Mouse (Mus musculus) heart, embryonic 16.5 days (tissue): ENCODE measurements around the gene Klhl29. TPM values are rescaled to one million over a fixed set of nuclear protein-coding genes. Genes with fewer than 3 reads are reported as not detected.

ENCODE experiments used
- ATAC-seq: fragments of 200-750 bp; cut with Nextera tagmentation; replicated peaks from 2 replicates; pipeline ENCODE4 v1.8.0; 2017; ENCODE audit warnings: moderate number of reproducible peaks; ENCODE audit not compliant: insufficient read depth, low FRiP score; ENCODE audit errors: extremely low read depth
- H3K27ac ChIP-seq: fragments of 300-500 bp; sonication (generic); 2 replicates; pipeline ENCODE4 v1.5.1; 2014; ENCODE audit warnings: mild to moderate bottlenecking, low read length, control low read depth, moderate library complexity
- H3K27me3 ChIP-seq: fragments of 300-500 bp; sonication (generic); 2 replicates; pipeline ENCODE4 v1.6.1; 2014; ENCODE audit warnings: low read length, mixed read lengths; ENCODE audit not compliant: control insufficient read depth, insufficient read depth
- H3K36me3 ChIP-seq: fragments of 300-500 bp; sonication (generic); 2 replicates; pipeline ENCODE4 v1.6.1; 2014; ENCODE audit not compliant: control insufficient read depth, insufficient read depth
- H3K4me1 ChIP-seq: fragments of 300-500 bp; sonication (generic); 2 replicates; pipeline ENCODE4 v1.6.1; 2014; ENCODE audit warnings: low read length, mixed read lengths; ENCODE audit not compliant: control insufficient read depth, insufficient read depth
- H3K4me2 ChIP-seq: fragments of 300-500 bp; sonication (generic); 2 replicates; pipeline ENCODE4 v1.6.1; 2014; ENCODE audit warnings: low read depth, mild to moderate bottlenecking, control low read depth, low read length
- H3K4me3 ChIP-seq: fragments of 300-500 bp; sonication (generic); 2 replicates; pipeline ENCODE4 v1.5.1; 2014; ENCODE audit warnings: mild to moderate bottlenecking, control low read depth, low read length
- H3K9ac ChIP-seq: fragments of 300-500 bp; sonication (generic); 2 replicates; pipeline ENCODE4 v1.6.1; 2014; ENCODE audit warnings: low read length, control low read depth
- H3K9me3 ChIP-seq: fragments of 300-500 bp; sonication (generic); replicated peaks from 2 replicates; pipeline ENCODE4 v1.6.1; 2016; ENCODE audit warnings: low read length; ENCODE audit not compliant: control insufficient read depth
- WGBS: fragments of 180-500 bp; shearing (Covaris S2); extraction: QIAGEN DNeasy Blood & Tissue Kit; methylation state at CpG from one replicate; pipeline ENCODE4 v1.1.7; 2014; 5-methylcytosine and 5-hydroxymethylcytosine counted together
- polyA plus RNA-seq: library from polyadenylated mRNA; unstranded; fragments of >200 nt; fragmentation: Nextera tagmentation; extraction: Ambion mirVana; gene quantifications from 2 replicates; pipeline ENCODE4 v1.2.1, GENCODE M21; 2015

Gene Klhl29
- polyA plus RNA-seq, 1 experiment from 2014 or later = 0.25 TPM

DNA sequence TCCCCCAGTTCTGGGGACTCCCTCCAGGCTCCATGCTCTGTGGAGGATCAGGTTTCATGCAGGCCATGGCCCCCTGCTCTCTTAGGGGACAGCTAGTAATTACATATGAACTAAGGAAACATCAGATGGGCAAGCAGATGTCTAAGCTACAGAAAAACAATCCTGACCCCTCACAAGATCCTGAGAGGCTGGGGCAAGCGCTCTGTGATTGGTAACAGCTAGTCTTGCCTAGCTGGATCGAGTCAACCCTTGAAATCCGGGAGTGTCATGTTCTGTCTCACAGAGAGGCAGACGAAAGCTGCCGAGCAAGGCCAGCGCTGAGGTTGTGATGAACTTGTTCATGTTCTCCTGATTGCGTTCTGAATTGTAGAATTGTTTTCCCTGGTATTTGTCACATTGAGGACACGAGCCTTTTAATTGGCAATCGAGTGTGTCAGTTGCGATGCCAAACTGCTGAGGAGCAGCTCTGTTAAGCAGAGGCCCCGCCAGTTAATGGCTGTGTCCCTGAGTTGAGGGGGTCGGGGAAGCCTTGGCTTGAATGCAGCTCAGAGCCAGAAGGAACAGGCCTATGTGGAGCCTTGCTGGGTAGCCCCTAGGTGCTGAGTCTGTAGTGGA, 56.0 kb downstream of the Klhl29 start:
- 30% methylated on average over 12 of the region's 12 CpGs for WGBS
- no peaks in the 10 kb centered on the region for H3K27me3 ChIP-seq
- ATAC-seq = no peak
- no peak overlapping the region for H3K9ac ChIP-seq
- no peaks in the 10 kb centered on the region for H3K4me1 ChIP-seq
- no peaks in the 10 kb centered on the region for H3K36me3 ChIP-seq
- no peaks in the 10 kb centered on the region for H3K9me3 ChIP-seq
- no peak overlapping the region for H3K27ac ChIP-seq
- H3K4me2 ChIP-seq = no peak overlapping the region
- H3K4me3 ChIP-seq = no peak overlapping the region

DNA sequence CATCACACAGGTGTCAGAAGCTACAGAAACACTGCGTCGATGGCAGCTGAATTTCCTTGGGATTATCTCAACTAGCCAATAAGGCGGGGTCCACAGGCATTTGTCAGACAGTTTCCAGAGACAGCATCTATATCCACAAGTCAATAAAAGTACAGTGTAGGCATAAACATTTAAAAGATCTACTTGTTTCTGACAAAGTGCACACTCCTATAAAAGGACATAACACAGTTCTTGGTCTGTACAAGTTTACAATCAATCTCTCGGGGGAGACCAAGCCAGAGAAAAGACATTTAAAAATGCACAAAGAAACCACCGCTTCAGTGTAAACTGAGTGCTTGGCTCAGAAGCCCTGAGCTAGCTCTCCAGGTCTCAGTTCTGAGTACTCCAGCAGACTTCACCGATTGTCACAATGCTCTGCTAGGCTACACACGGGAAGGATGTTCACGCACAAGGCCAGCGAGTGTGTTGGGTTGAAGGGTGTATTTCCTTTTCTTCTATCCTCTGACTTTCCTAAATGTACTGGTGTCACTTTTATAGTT, 59.4 kb downstream of the Klhl29 start:
- H3K9me3 ChIP-seq = no peaks in the 10 kb centered on the region
- no peaks in the 10 kb centered on the region for H3K4me1 ChIP-seq
- no peak overlapping the region for H3K4me3 ChIP-seq
- ATAC-seq = no peak
- H3K4me2 ChIP-seq = no peak overlapping the region
- no peak overlapping the region for H3K27ac ChIP-seq
- no peaks in the 10 kb centered on the region for H3K27me3 ChIP-seq
- 77% methylated on average over 9 of the region's 9 CpGs for WGBS
- H3K36me3 ChIP-seq = no peaks in the 10 kb centered on the region
- no peak overlapping the region for H3K9ac ChIP-seq

DNA sequence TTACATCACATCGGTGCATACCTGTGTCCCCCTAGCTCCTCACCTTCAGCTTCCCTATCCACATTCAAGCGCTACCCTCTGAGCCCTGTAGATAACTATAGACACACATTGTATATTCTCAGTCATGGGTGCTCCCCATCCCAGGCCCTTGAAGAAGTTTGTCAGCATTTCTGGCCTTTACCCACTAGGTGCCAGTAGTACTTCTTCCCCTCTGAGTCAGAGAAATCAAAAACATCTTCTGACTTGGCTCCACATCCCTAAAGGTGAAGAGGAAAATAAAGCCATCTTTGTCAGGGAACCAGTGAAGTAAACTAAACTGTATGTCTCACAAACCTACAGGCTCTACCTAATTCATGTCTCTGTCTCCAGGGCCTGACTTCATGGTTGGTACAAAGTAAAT, 67.6 kb downstream of the Klhl29 start:
- Histone ChIP-seq H3K36me3 (no peaks in the 10 kb centered on the region), H3K27ac (no peak overlapping the region), H3K9ac (no peak overlapping the region), H3K4me1 (no peaks in the 10 kb centered on the region), H3K9me3 (no peaks in the 10 kb centered on the region), H3K4me2 (no peak overlapping the region), H3K27me3 (no peaks in the 10 kb centered on the region), H3K4me3 (no peak overlapping the region)
- no peak for ATAC-seq
- 71% methylated on average over 2 of the region's 2 CpGs for WGBS

DNA sequence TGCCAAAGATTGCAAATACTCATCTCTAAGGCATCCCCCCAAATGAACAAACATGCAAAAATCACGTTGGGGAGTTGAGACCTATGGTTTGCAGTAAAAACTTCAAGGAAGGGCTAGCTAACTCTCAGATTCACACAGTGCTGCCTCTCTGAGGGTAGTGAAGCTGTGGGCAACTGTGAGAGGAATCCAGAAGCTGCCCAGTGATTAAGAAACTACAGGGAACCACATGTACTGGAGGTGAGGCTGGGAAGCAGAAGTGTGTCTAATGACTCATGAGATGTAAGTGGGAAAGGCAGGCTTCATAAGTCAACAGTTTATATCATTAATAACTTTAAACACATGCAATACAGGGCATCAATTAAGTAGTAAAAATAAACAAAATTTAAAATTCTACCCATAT, 70.0 kb downstream of the Klhl29 start:
- Histone ChIP-seq H3K4me1 (no peaks in the 10 kb centered on the region), H3K36me3 (no peaks in the 10 kb centered on the region), H3K27me3 (no peaks in the 10 kb centered on the region), H3K9ac (no peak overlapping the region), H3K4me2 (no peak overlapping the region), H3K27ac (no peak overlapping the region), H3K4me3 (no peak overlapping the region), H3K9me3 (no peaks in the 10 kb centered on the region)
- no peak for ATAC-seq
- WGBS = 48% methylated on average over 1 of the region's 1 CpGs

DNA sequence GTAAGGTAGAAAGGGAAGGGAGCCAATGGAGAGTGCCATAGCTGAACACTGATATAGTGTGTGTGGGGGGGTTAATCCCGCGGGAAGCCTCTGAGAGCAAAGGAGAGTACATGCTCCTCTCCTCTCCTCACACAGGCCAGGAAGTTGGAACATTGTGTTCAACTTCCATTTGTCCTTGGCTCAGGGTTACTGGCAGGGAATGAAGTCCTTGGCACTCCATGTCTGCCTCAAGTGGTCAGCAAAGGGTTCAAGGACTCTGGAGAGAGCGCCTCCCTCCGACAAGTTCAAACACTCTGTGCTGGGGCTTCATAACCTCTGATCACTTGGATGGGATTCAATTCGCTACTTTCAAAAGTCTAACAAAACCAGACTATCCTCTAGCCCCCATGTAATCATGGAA, 71.6 kb downstream of the Klhl29 start:
- H3K27me3 ChIP-seq = no peaks in the 10 kb centered on the region
- H3K27ac ChIP-seq = no peak overlapping the region
- no peak overlapping the region for H3K9ac ChIP-seq
- H3K4me3 ChIP-seq = no peak overlapping the region
- H3K36me3 ChIP-seq = no peaks in the 10 kb centered on the region
- no peak overlapping the region for H3K4me2 ChIP-seq
- 73% methylated on average over 5 of the region's 5 CpGs for WGBS
- H3K9me3 ChIP-seq = no peaks in the 10 kb centered on the region
- no peak for ATAC-seq
- H3K4me1 ChIP-seq = no peaks in the 10 kb centered on the region

DNA sequence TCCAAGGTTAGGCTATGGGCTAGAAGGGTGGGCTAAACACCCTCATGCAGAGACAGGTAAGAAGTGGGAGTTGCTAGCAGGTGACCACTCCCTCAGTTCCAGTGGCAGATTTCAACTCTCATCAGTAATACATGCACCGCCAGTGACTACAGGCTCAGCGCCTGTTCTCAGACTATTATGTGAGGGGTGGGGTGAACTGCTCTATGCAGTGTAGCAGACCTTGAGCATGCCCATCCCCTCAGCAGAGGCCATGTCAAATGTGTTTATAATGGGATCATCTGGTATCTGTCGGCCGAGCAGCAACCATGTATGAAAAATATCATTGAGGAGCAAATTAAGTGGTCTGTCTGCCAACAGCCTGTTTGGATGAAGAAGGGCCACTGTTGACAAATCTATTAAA, 72.4 kb downstream of the Klhl29 start:
- Histone ChIP-seq H3K4me1 (no peaks in the 10 kb centered on the region), H3K4me3 (no peak overlapping the region), H3K27me3 (no peaks in the 10 kb centered on the region), H3K27ac (no peak overlapping the region), H3K36me3 (no peaks in the 10 kb centered on the region), H3K9ac (no peak overlapping the region), H3K4me2 (no peak overlapping the region), H3K9me3 (no peaks in the 10 kb centered on the region)
- no peak; the same call in 1 of the 2 replicates for ATAC-seq
- 83% methylated on average over 4 of the region's 4 CpGs for WGBS

DNA sequence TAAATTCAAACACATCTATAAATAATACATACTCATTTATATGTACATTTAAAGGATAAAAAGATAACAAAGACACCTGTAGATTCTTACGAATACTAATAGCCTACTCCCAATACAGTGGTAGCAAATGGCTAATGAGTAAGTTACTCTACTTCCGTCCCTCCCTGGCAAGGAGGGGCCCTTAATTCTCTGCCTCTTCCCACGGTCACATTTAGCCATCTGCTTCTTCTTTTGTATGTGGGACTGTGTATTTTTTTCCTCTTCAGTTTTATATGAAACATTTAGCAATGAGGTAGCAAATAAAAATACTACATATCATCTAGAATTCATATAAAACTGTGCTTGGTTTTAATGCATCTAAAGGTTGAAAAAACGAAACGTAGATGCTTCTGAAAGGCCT, 73.6 kb downstream of the Klhl29 start:
- no peak for ATAC-seq
- no peaks in the 10 kb centered on the region for H3K36me3 ChIP-seq
- WGBS = 73% methylated on average over 5 of the region's 5 CpGs

DNA sequence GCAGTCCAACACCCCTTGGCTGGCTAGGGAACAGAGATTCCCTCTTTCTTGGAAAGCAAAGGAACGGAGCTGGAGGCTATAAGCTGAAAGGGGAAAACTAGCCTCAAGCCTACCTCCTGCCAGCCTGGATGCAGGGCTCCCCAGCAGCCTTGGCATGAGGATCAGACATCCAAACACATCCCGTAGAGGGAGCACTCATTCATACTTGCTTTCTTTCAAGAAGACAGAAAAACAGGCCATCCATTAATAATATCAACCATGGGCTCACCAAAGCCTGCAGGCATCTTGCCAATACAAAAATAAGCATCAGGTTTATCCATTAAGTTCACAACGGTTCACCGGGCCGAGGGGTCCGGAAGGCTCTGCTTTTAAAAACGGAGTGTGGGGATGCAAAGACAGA, 79.1 kb downstream of the Klhl29 start:
- Histone ChIP-seq H3K9ac (no peak overlapping the region), H3K27me3 (no peaks in the 10 kb centered on the region), H3K4me3 (no peak overlapping the region), H3K27ac (no peak overlapping the region), H3K4me2 (no peak overlapping the region), H3K4me1 (no peaks in the 10 kb centered on the region), H3K9me3 (no peaks in the 10 kb centered on the region), H3K36me3 (no peaks in the 10 kb centered on the region)
- ATAC-seq = no peak
- WGBS = 77% methylated on average over 7 of the region's 7 CpGs

More for the DNA sequence above, 73.6 kb downstream of the Klhl29 start:
- no peak overlapping the region for H3K9ac ChIP-seq
- H3K4me1 ChIP-seq = no peaks in the 10 kb centered on the region
- no peak overlapping the region for H3K27ac ChIP-seq
- H3K4me2 ChIP-seq = no peak overlapping the region
- H3K27me3 ChIP-seq = no peaks in the 10 kb centered on the region
- H3K4me3 ChIP-seq = no peak overlapping the region
- no peaks in the 10 kb centered on the region for H3K9me3 ChIP-seq

DNA sequence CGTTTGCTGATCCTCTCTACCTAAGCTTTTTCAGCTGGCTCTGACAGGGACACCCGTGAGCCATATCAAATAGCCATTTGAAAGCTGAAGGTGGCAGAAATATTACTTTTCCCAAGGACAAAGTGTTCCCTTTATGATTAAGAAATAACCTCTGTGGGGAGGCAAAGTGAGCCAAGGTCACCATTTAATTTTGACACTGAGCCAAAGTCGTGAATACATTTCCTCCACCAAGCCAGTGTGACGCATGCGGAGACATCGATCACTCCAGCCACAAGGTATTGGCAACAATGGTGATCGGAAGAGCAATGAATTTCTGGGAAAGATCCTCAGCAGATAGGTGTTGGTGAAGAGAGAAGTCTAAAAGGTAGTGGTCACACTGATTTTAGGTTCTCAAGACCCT, 83.2 kb downstream of the Klhl29 start:
- Histone ChIP-seq H3K36me3 (no peaks in the 10 kb centered on the region), H3K9ac (no peak overlapping the region), H3K4me2 (no peak overlapping the region), H3K4me3 (no peak overlapping the region), H3K9me3 (no peaks in the 10 kb centered on the region), H3K27ac (no peak overlapping the region), H3K27me3 (no peaks in the 10 kb centered on the region), H3K4me1 (no peaks in the 10 kb centered on the region)
- 89% methylated on average over 7 of the region's 7 CpGs for WGBS
- no peak for ATAC-seq
